Mouse (Mus musculus): ENCODE measurements around the gene Gipc2. TPM values are rescaled to one million over a fixed set of nuclear protein-coding genes. Genes with fewer than 3 reads are reported as not detected.

Gene Gipc2
- polyA plus RNA-seq, 1 experiment from 2014 or later = 4.6 TPM

DNA sequence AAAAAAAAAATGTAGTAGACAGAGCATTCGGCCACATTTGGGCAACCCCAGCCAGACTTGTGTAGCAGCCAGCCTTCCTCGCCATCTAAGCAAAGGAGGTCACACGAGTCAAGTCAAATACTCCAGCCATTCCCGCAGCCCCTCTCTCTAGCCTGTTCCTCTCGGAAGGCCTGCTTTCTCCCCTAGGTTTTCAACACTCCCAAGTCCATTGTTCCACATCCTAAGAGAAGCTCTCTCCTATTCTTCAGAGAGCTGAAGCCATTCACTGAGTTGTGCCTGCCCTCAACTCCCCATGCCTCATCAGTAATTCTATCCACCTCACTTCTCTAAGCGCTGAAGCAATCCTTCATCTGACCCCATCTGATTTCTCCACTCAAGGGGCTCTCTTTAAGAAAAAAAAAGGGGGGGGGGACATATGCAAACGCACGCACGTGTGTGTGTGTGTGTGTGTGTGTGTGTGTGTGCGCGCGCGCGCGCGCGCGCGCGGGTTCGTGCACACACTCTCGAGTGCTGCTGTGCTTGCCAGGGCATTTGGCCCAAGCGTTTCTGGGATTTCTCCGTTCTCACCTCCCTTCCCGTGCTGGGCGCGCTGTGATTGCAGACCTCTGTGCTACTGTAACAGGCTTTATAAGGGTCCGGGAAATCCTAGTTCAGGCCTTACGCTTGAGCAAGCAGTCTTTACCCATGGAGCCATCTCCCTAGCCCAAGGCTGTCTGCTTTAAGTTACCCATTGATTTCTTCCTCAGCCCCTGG, 845 bp upstream of the Gipc2 start:
- peak overlapping the region; percentile 99 for H3K4me2 ChIP-seq (ENCODE audit: low read depth, low read length)
- peak overlapping the region; percentile 29 for H3K4me3 ChIP-seq (ENCODE audit: low read depth, low read length)
- H3K36me3 ChIP-seq (ENCODE audit: control insufficient read depth, insufficient read depth, low read length) = no peaks in the 10 kb centered on the region
- WGBS = 11% methylated on average over 29 of the region's 29 CpGs
- H3K9ac ChIP-seq (ENCODE audit: low read depth, low read length) = peak overlapping the region; percentile 47; the same call in 1 of the 2 replicates
- ATAC-seq (ENCODE audit: low read depth) (0 out of 2 replicates have a peak, but pooled peaks have one; percentile 30), DNase-seq (ENCODE audit: low spot score) (peak; percentile 58)
- H3K27ac ChIP-seq (replicated peaks; ENCODE audit: low read depth, low read length) = no peak overlapping the region
- peaks cover 23% of the 10 kb centered on the region for H3K27me3 ChIP-seq (replicated peaks; ENCODE audit: control insufficient read depth, insufficient read depth, low read length)
- H3K4me1 ChIP-seq (ENCODE audit: control insufficient read depth, insufficient read depth, low read length) = peaks cover 21% of the 10 kb centered on the region
- H3K9me3 ChIP-seq (ENCODE audit: control insufficient read depth, low read length) = no peaks in the 10 kb centered on the region

- Histone ChIP-seq H3K4me3 (ENCODE audit: low read depth, low read length) (peak overlapping the region; percentile 51), H3K9ac (ENCODE audit: low read depth, low read length) (peak overlapping the region; percentile 61), H3K9me3 (ENCODE audit: control insufficient read depth, low read length) (no peaks in the 10 kb centered on the region), H3K27me3 (replicated peaks; ENCODE audit: control insufficient read depth, insufficient read depth, low read length) (peaks cover 23% of the 10 kb centered on the region), H3K4me2 (ENCODE audit: low read depth, low read length) (peak overlapping the region; percentile 99), H3K27ac (replicated peaks; ENCODE audit: low read depth, low read length) (no peak overlapping the region), H3K36me3 (ENCODE audit: control insufficient read depth, insufficient read depth, low read length) (no peaks in the 10 kb centered on the region), H3K4me1 (ENCODE audit: control insufficient read depth, insufficient read depth, low read length) (peaks cover 21% of the 10 kb centered on the region)
- 2% methylated on average over 49 of the region's 53 CpGs for WGBS
- DNase-seq (ENCODE audit: low spot score) = peak; percentile 27
- peak; percentile 51 for ATAC-seq (ENCODE audit: low read depth)
These were observed 505 bp downstream of the Gipc2 start for GRCm38 (mm10) chr3:152165351-152166098.

DNA sequence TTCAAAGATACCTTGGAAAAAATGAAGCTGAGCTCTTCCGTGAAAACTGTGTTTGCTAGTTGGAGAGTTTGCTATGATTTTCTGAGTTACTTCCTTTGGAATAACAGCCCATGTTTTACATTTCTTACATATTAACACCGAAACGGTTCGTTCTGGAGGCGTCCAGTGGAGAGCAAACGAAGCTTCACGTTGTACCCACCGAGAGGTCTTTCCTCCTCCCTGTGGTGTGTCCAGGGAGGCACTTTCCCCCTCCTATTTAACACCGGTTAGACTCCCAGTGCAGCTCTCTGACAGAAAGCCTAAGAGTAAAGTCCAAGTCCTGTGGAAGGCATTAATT, 1.0 kb downstream of the Gipc2 start:
- 21% methylated on average over 9 of the region's 9 CpGs for WGBS
- 0 out of 2 replicates have a peak overlapping the region, but pooled peaks have one; percentile 61 for H3K9ac ChIP-seq (ENCODE audit: low read depth, low read length)
- ATAC-seq (ENCODE audit: low read depth) (no peak), DNase-seq (ENCODE audit: low spot score) (no peak)
- peak overlapping the region; percentile 99 for H3K4me2 ChIP-seq (ENCODE audit: low read depth, low read length)
- peaks cover 23% of the 10 kb centered on the region for H3K27me3 ChIP-seq (replicated peaks; ENCODE audit: control insufficient read depth, insufficient read depth, low read length)
- H3K9me3 ChIP-seq (ENCODE audit: control insufficient read depth, low read length) = no peaks in the 10 kb centered on the region
- peaks cover 21% of the 10 kb centered on the region for H3K4me1 ChIP-seq (ENCODE audit: control insufficient read depth, insufficient read depth, low read length)
- no peaks in the 10 kb centered on the region for H3K36me3 ChIP-seq (ENCODE audit: control insufficient read depth, insufficient read depth, low read length)
- H3K27ac ChIP-seq (replicated peaks; ENCODE audit: low read depth, low read length) = no peak overlapping the region
- H3K4me3 ChIP-seq (ENCODE audit: low read depth, low read length) = peak overlapping the region; percentile 51

- ATAC-seq (ENCODE audit: low read depth) (no peak), DNase-seq (ENCODE audit: low spot score) (no peak)
- Histone ChIP-seq H3K4me3 (ENCODE audit: low read depth, low read length) (no peak overlapping the region), H3K27ac (replicated peaks; ENCODE audit: low read depth, low read length) (no peak overlapping the region), H3K4me1 (ENCODE audit: control insufficient read depth, insufficient read depth, low read length) (peaks cover 21% of the 10 kb centered on the region), H3K27me3 (replicated peaks; ENCODE audit: control insufficient read depth, insufficient read depth, low read length) (peaks cover 20% of the 10 kb centered on the region), H3K36me3 (ENCODE audit: control insufficient read depth, insufficient read depth, low read length) (no peaks in the 10 kb centered on the region), H3K9ac (ENCODE audit: low read depth, low read length) (no peak overlapping the region), H3K4me2 (ENCODE audit: low read depth, low read length) (no peak overlapping the region), H3K9me3 (ENCODE audit: control insufficient read depth, low read length) (no peaks in the 10 kb centered on the region)
- 86% methylated on average over 8 of the region's 8 CpGs for WGBS
These were observed 2.7 kb downstream of the Gipc2 start for GRCm38 (mm10) chr3:152163320-152163719.

DNA sequence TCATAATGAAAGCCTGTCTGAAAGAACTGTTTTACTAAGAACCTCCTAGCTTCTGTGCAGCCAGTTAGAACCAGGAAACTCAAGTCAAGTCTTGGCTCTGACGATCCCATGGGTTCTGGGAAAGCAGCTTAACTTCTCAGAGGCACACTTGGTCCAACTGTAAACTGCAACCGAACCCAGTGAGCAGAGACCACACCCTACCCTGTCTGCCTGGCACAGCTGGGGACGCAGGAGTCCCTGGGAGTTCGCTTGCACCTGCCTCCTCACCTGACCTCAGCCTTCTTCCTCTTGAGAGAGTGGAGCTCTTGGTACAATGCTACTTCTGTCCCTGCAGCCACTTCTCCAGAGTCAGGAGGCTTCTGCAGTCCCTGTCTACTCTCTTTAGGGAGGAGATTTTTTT, 5.4 kb downstream of the Gipc2 start:
- peaks cover 6% of the 10 kb centered on the region for H3K27me3 ChIP-seq (replicated peaks; ENCODE audit: control insufficient read depth, insufficient read depth, low read length)
- no peak overlapping the region for H3K27ac ChIP-seq (replicated peaks; ENCODE audit: low read depth, low read length)
- peaks cover 5% of the 10 kb centered on the region; the same call in 1 of the 2 replicates for H3K4me1 ChIP-seq (ENCODE audit: control insufficient read depth, insufficient read depth, low read length)
- H3K4me2 ChIP-seq (ENCODE audit: low read depth, low read length) = no peak overlapping the region
- no peaks in the 10 kb centered on the region for H3K9me3 ChIP-seq (ENCODE audit: control insufficient read depth, low read length)
- ATAC-seq (ENCODE audit: low read depth) = no peak
- no peak for DNase-seq (ENCODE audit: low spot score)
- no peaks in the 10 kb centered on the region for H3K36me3 ChIP-seq (ENCODE audit: control insufficient read depth, insufficient read depth, low read length)
- H3K9ac ChIP-seq (ENCODE audit: low read depth, low read length) = no peak overlapping the region
- H3K4me3 ChIP-seq (ENCODE audit: low read depth, low read length) = no peak overlapping the region
- 60% methylated on average over 4 of the region's 4 CpGs for WGBS

GRCm38 (mm10) chr3:152159321-152159720, 6.7 kb downstream of the Gipc2 start:
- H3K4me1 ChIP-seq (ENCODE audit: control insufficient read depth, insufficient read depth, low read length) = 0 out of 2 replicates have a peak, but pooled peaks cover 4% of the 10 kb centered on the region
- DNase-seq (ENCODE audit: low spot score) (no peak), ATAC-seq (ENCODE audit: low read depth) (no peak)
- H3K9me3 ChIP-seq (ENCODE audit: control insufficient read depth, low read length) = no peaks in the 10 kb centered on the region
- no peak overlapping the region for H3K4me2 ChIP-seq (ENCODE audit: low read depth, low read length)
- no peaks in the 10 kb centered on the region for H3K27me3 ChIP-seq (replicated peaks; ENCODE audit: control insufficient read depth, insufficient read depth, low read length)
- H3K36me3 ChIP-seq (ENCODE audit: control insufficient read depth, insufficient read depth, low read length) = no peaks in the 10 kb centered on the region
- H3K4me3 ChIP-seq (ENCODE audit: low read depth, low read length) = no peak overlapping the region
- H3K9ac ChIP-seq (ENCODE audit: low read depth, low read length) = no peak overlapping the region
- H3K27ac ChIP-seq (replicated peaks; ENCODE audit: low read depth, low read length) = no peak overlapping the region

GRCm38 (mm10) chr3:152158344-152159291, 7.4 kb downstream of the Gipc2 start:
- no peak overlapping the region for H3K4me3 ChIP-seq (ENCODE audit: low read depth, low read length)
- ATAC-seq (ENCODE audit: low read depth) = no peak
- DNase-seq (ENCODE audit: low spot score) = no peak
- H3K4me1 ChIP-seq (ENCODE audit: control insufficient read depth, insufficient read depth, low read length) = 0 out of 2 replicates have a peak, but pooled peaks cover 4% of the 10 kb centered on the region
- 59% methylated on average over 10 of the region's 10 CpGs for WGBS
- no peaks in the 10 kb centered on the region for H3K9me3 ChIP-seq (ENCODE audit: control insufficient read depth, low read length)
- H3K4me2 ChIP-seq (ENCODE audit: low read depth, low read length) = no peak overlapping the region
- H3K27me3 ChIP-seq (replicated peaks; ENCODE audit: control insufficient read depth, insufficient read depth, low read length) = no peaks in the 10 kb centered on the region
- H3K27ac ChIP-seq (replicated peaks; ENCODE audit: low read depth, low read length) = no peak overlapping the region
- H3K9ac ChIP-seq (ENCODE audit: low read depth, low read length) = no peak overlapping the region
- H3K36me3 ChIP-seq (ENCODE audit: control insufficient read depth, insufficient read depth, low read length) = no peaks in the 10 kb centered on the region

- H3K27ac ChIP-seq (replicated peaks; ENCODE audit: low read depth, low read length) = no peak overlapping the region
- no peaks in the 10 kb centered on the region for H3K9me3 ChIP-seq (ENCODE audit: control insufficient read depth, low read length)
- DNase-seq (ENCODE audit: low spot score) (no peak), ATAC-seq (ENCODE audit: low read depth) (no peak)
- H3K27me3 ChIP-seq (replicated peaks; ENCODE audit: control insufficient read depth, insufficient read depth, low read length) = no peaks in the 10 kb centered on the region
- H3K9ac ChIP-seq (ENCODE audit: low read depth, low read length) = no peak overlapping the region
- no peaks in the 10 kb centered on the region for H3K36me3 ChIP-seq (ENCODE audit: control insufficient read depth, insufficient read depth, low read length)
- H3K4me2 ChIP-seq (ENCODE audit: low read depth, low read length) = no peak overlapping the region
- no peak overlapping the region for H3K4me3 ChIP-seq (ENCODE audit: low read depth, low read length)
- WGBS = 75% methylated on average over 22 of the region's 23 CpGs
- 0 out of 2 replicates have a peak, but pooled peaks cover 4% of the 10 kb centered on the region for H3K4me1 ChIP-seq (ENCODE audit: control insufficient read depth, insufficient read depth, low read length)
These were observed 9.1 kb downstream of the Gipc2 start for GRCm38 (mm10) chr3:152156816-152157496.

All from embryonic facial prominence, embryonic 14.5 days (tissue).